Mouse (Mus musculus) forebrain, embryonic 12.5 days (tissue): Measurements from ENCODE around the gene Nprl3. TPM values are rescaled to one million over a fixed set of nuclear protein-coding genes. Genes with fewer than 3 reads are reported as not detected.
A peak's percentile ranks its signal among the peaks of the same experiment; 100 is the strongest.

Experiments
- ATAC-seq: fragments of 200-750 bp; cut with Nextera tagmentation; 2 replicates; pipeline ENCODE4 v1.8.0; 2017; ENCODE audit warnings: moderate TSS enrichment; ENCODE audit not compliant: low FRiP score
- H3K27ac ChIP-seq: fragments of 300-500 bp; sonication (generic); 2 replicates; pipeline ENCODE4 v1.5.1; 2016; ENCODE audit warnings: mild to moderate bottlenecking
- H3K27me3 ChIP-seq: fragments of 300-500 bp; sonication (generic); 2 replicates; pipeline ENCODE4 v1.6.1; 2016; ENCODE audit warnings: mild to moderate bottlenecking
- H3K36me3 ChIP-seq: fragments of 300-500 bp; sonication (generic); replicated peaks from 2 replicates; pipeline ENCODE4 v1.6.1; 2016; ENCODE audit warnings: mild to moderate bottlenecking
- H3K4me1 ChIP-seq: fragments of 300-500 bp; sonication (generic); 2 replicates; pipeline ENCODE4 v1.6.1; 2016
- H3K4me2 ChIP-seq: fragments of 300-500 bp; sonication (generic); 2 replicates; pipeline ENCODE4 v1.6.1; 2016; ENCODE audit warnings: mild to moderate bottlenecking, moderate library complexity
- H3K4me3 ChIP-seq: fragments of 300-500 bp; sonication (generic); replicated peaks from 2 replicates; pipeline ENCODE4 v1.5.1; 2016; ENCODE audit warnings: mild to moderate bottlenecking
- H3K9ac ChIP-seq: fragments of 300-500 bp; sonication (generic); 2 replicates; pipeline ENCODE4 v1.6.1; 2016; ENCODE audit warnings: mild to moderate bottlenecking
- H3K9me3 ChIP-seq: fragments of 300-500 bp; sonication (generic); 2 replicates; pipeline ENCODE4 v1.6.1; 2016
- WGBS: fragments of 180-500 bp; shearing (Covaris S2); methylation state at CpG from one replicate; pipeline ENCODE4 v1.1.7; 2016; 5-methylcytosine and 5-hydroxymethylcytosine counted together
- polyA plus RNA-seq: library from polyadenylated mRNA; unstranded; fragments of >200 nt; fragmentation: Nextera tagmentation; extraction: Ambion mirVana; gene quantifications from 2 replicates; pipeline ENCODE4 v1.2.1, GENCODE M21; 2016

Gene Nprl3
- polyA plus RNA-seq, 1 experiment from 2014 or later = 50.9 TPM

- H3K4me2 ChIP-seq = no peak overlapping the region
- ATAC-seq = no peak
- no peaks in the 10 kb centered on the region for H3K4me1 ChIP-seq
- no peak overlapping the region for H3K9ac ChIP-seq
- no peaks in the 10 kb centered on the region for H3K27me3 ChIP-seq
- no peak overlapping the region for H3K4me3 ChIP-seq
- peaks cover 40% of the 10 kb centered on the region for H3K36me3 ChIP-seq
- 0 out of 2 replicates have a peak overlapping the region, but pooled peaks have one; percentile 4 for H3K27ac ChIP-seq
- 85% methylated on average over 3 of the region's 3 CpGs for WGBS
- no peaks in the 10 kb centered on the region for H3K9me3 ChIP-seq
Measured at GRCm38 (mm10) chr11:32256566-32256965, 10.9 kb downstream of the Nprl3 start.

- 89% methylated on average over 1 of the region's 1 CpGs for WGBS
- H3K36me3 ChIP-seq = peaks cover 43% of the 10 kb centered on the region
- no peaks in the 10 kb centered on the region for H3K4me1 ChIP-seq
- no peaks in the 10 kb centered on the region for H3K9me3 ChIP-seq
- H3K4me2 ChIP-seq = no peak overlapping the region
- no peak overlapping the region for H3K9ac ChIP-seq
- no peak overlapping the region for H3K27ac ChIP-seq
- H3K4me3 ChIP-seq = no peak overlapping the region
- no peaks in the 10 kb centered on the region for H3K27me3 ChIP-seq
- ATAC-seq = no peak
Measured at GRCm38 (mm10) chr11:32256146-32256545, 11.4 kb downstream of the Nprl3 start.

GRCm38 (mm10) chr11:32253121-32253520 is 14.4 kb downstream of the Nprl3 start:
- no peak for ATAC-seq

GRCm38 (mm10) chr11:32250880-32251763 is 16.4 kb downstream of the Nprl3 start:
- no peak overlapping the region for H3K9ac ChIP-seq
- no peak overlapping the region for H3K4me2 ChIP-seq
- H3K36me3 ChIP-seq = peaks cover 73% of the 10 kb centered on the region
- ATAC-seq = no peak
- H3K9me3 ChIP-seq = no peaks in the 10 kb centered on the region
- H3K27me3 ChIP-seq = no peaks in the 10 kb centered on the region
- H3K27ac ChIP-seq = no peak overlapping the region
- 87% methylated on average over 8 of the region's 8 CpGs for WGBS
- no peaks in the 10 kb centered on the region for H3K4me1 ChIP-seq
- H3K4me3 ChIP-seq = no peak overlapping the region

More at GRCm38 (mm10) chr11:32253121-32253520, 14.4 kb downstream of the Nprl3 start:
- H3K4me2 ChIP-seq = no peak overlapping the region
- WGBS = 96% methylated on average over 1 of the region's 1 CpGs
- no peak overlapping the region for H3K27ac ChIP-seq
- no peaks in the 10 kb centered on the region for H3K4me1 ChIP-seq
- H3K9ac ChIP-seq = no peak overlapping the region
- no peak overlapping the region for H3K4me3 ChIP-seq
- no peaks in the 10 kb centered on the region for H3K9me3 ChIP-seq
- H3K27me3 ChIP-seq = no peaks in the 10 kb centered on the region
- H3K36me3 ChIP-seq = peaks cover 55% of the 10 kb centered on the region

- Histone ChIP-seq H3K27ac (no peak overlapping the region), H3K9me3 (no peaks in the 10 kb centered on the region), H3K4me1 (no peaks in the 10 kb centered on the region), H3K4me3 (no peak overlapping the region), H3K4me2 (no peak overlapping the region), H3K36me3 (peaks cover 78% of the 10 kb centered on the region), H3K27me3 (no peaks in the 10 kb centered on the region), H3K9ac (no peak overlapping the region)
- no peak for ATAC-seq
- WGBS = 91% methylated on average over 3 of the region's 3 CpGs
Measured at GRCm38 (mm10) chr11:32248350-32248749, 19.2 kb downstream of the Nprl3 start.

GRCm38 (mm10) chr11:32247068-32247467 is 20.4 kb downstream of the Nprl3 start:
- no peak overlapping the region for H3K4me2 ChIP-seq
- no peaks in the 10 kb centered on the region for H3K27me3 ChIP-seq
- no peaks in the 10 kb centered on the region for H3K4me1 ChIP-seq
- H3K27ac ChIP-seq = no peak overlapping the region
- H3K4me3 ChIP-seq = no peak overlapping the region
- H3K9ac ChIP-seq = no peak overlapping the region
- H3K9me3 ChIP-seq = no peaks in the 10 kb centered on the region
- ATAC-seq = no peak
- H3K36me3 ChIP-seq = peaks cover 72% of the 10 kb centered on the region

- Histone ChIP-seq H3K9ac (no peak overlapping the region), H3K27me3 (no peaks in the 10 kb centered on the region), H3K4me3 (no peak overlapping the region), H3K4me1 (no peaks in the 10 kb centered on the region), H3K36me3 (peaks cover 73% of the 10 kb centered on the region), H3K9me3 (no peaks in the 10 kb centered on the region), H3K4me2 (no peak overlapping the region), H3K27ac (no peak overlapping the region)
- 93% methylated on average over 6 of the region's 6 CpGs for WGBS
- ATAC-seq = no peak
Measured at GRCm38 (mm10) chr11:32245614-32246013, 21.9 kb downstream of the Nprl3 start.

GRCm38 (mm10) chr11:32244617-32245016 is 22.9 kb downstream of the Nprl3 start:
- Histone ChIP-seq H3K9me3 (no peaks in the 10 kb centered on the region), H3K9ac (no peak overlapping the region), H3K4me3 (no peak overlapping the region), H3K36me3 (peaks cover 73% of the 10 kb centered on the region), H3K4me1 (no peaks in the 10 kb centered on the region), H3K4me2 (no peak overlapping the region), H3K27ac (no peak overlapping the region), H3K27me3 (no peaks in the 10 kb centered on the region)
- no peak for ATAC-seq
- 97% methylated on average over 1 of the region's 1 CpGs for WGBS

GRCm38 (mm10) chr11:32244064-32244463 is 23.4 kb downstream of the Nprl3 start:
- no peak overlapping the region for H3K27ac ChIP-seq
- 96% methylated on average over 3 of the region's 3 CpGs for WGBS
- no peaks in the 10 kb centered on the region for H3K9me3 ChIP-seq
- no peak overlapping the region for H3K4me3 ChIP-seq
- no peak overlapping the region for H3K4me2 ChIP-seq
- no peaks in the 10 kb centered on the region for H3K4me1 ChIP-seq
- no peak for ATAC-seq
- no peaks in the 10 kb centered on the region for H3K27me3 ChIP-seq
- no peak overlapping the region for H3K9ac ChIP-seq
- H3K36me3 ChIP-seq = peaks cover 72% of the 10 kb centered on the region

- Histone ChIP-seq H3K9me3 (no peaks in the 10 kb centered on the region), H3K9ac (no peak overlapping the region), H3K27ac (peak overlapping the region; percentile 2; the same call in 1 of the 2 replicates), H3K4me3 (no peak overlapping the region), H3K4me2 (no peak overlapping the region), H3K27me3 (no peaks in the 10 kb centered on the region), H3K4me1 (no peaks in the 10 kb centered on the region), H3K36me3 (peaks cover 75% of the 10 kb centered on the region)
- 81% methylated on average over 7 of the region's 7 CpGs for WGBS
- no peak for ATAC-seq
Measured at GRCm38 (mm10) chr11:32243205-32243955, 24.1 kb downstream of the Nprl3 start.

- Histone ChIP-seq H3K36me3 (peaks cover 66% of the 10 kb centered on the region), H3K27me3 (no peaks in the 10 kb centered on the region)
- 91% methylated on average over 3 of the region's 3 CpGs for WGBS
Measured at GRCm38 (mm10) chr11:32242209-32242608, 25.3 kb downstream of the Nprl3 start.

GRCm38 (mm10) chr11:32241391-32241790 is 26.1 kb downstream of the Nprl3 start:
- Histone ChIP-seq H3K27ac (no peak overlapping the region), H3K9ac (no peak overlapping the region), H3K4me2 (no peak overlapping the region), H3K27me3 (no peaks in the 10 kb centered on the region), H3K4me3 (no peak overlapping the region), H3K9me3 (no peaks in the 10 kb centered on the region), H3K36me3 (peaks cover 64% of the 10 kb centered on the region), H3K4me1 (peaks cover 1% of the 10 kb centered on the region; the same call in 1 of the 2 replicates)
- no peak for ATAC-seq

More at GRCm38 (mm10) chr11:32242209-32242608, 25.3 kb downstream of the Nprl3 start:
- H3K9me3 ChIP-seq = no peaks in the 10 kb centered on the region
- H3K4me1 ChIP-seq = no peaks in the 10 kb centered on the region
- ATAC-seq = no peak
- no peak overlapping the region for H3K4me2 ChIP-seq
- no peak overlapping the region for H3K27ac ChIP-seq
- no peak overlapping the region for H3K9ac ChIP-seq
- no peak overlapping the region for H3K4me3 ChIP-seq
